Mouse (Mus musculus) urinary bladder, postnatal 4 days (tissue): Measurements from ENCODE around the gene Ccdc43.
"Not testable (repeated sequence)": the region's sequence is repeated elsewhere in the genome, so short reads cannot be mapped to it uniquely, and the experiment has no call there.

Experiments
- DNase-seq, 2 experiments: peaks; one replicate each; pipeline ENCODE4 v3.0.0; 2021 to 2022; ENCODE audit warnings: low spot score in 2 of 2

Ccdc43 gene

GRCm38 (mm10) chr11:102697338-102698017 lies at the start of gene Ccdc43:
TSS of gene Ccdc43 (minus strand) at chr11:102697782.
- peak; percentile 84 to 85 for DNase-seq

GRCm38 (mm10) chr11:102744746-102745145 lies 47.2 kb upstream of the Ccdc43 start:
- no peak for DNase-seq

GRCm38 (mm10) chr11:102742843-102743242 lies 45.3 kb upstream of the Ccdc43 start:
- no peak for DNase-seq

GRCm38 (mm10) chr11:102742066-102742465 lies 44.5 kb upstream of the Ccdc43 start:
- DNase-seq: no peak

GRCm38 (mm10) chr11:102741129-102741950 lies 43.8 kb upstream of the Ccdc43 start:
- no peak for DNase-seq

- DNase-seq: no peak
Measured at GRCm38 (mm10) chr11:102740634-102741033, 43.1 kb upstream of the Ccdc43 start.

GRCm38 (mm10) chr11:102739278-102739966 lies 41.8 kb upstream of the Ccdc43 start:
- no peak for DNase-seq

GRCm38 (mm10) chr11:102738046-102738445 lies 40.5 kb upstream of the Ccdc43 start:
- no peak for DNase-seq

- no peak for DNase-seq
Measured at GRCm38 (mm10) chr11:102734961-102735360, 37.4 kb upstream of the Ccdc43 start.

- DNase-seq: no peak
Measured at GRCm38 (mm10) chr11:102733146-102733545, 35.6 kb upstream of the Ccdc43 start.

GRCm38 (mm10) chr11:102731366-102731765 lies 33.8 kb upstream of the Ccdc43 start:
- no peak for DNase-seq

- no peak for DNase-seq
Measured at GRCm38 (mm10) chr11:102729835-102730234, 32.3 kb upstream of the Ccdc43 start.

GRCm38 (mm10) chr11:102728614-102729013 lies 31.0 kb upstream of the Ccdc43 start:
- no peak for DNase-seq

GRCm38 (mm10) chr11:102725574-102725973 lies 28.0 kb upstream of the Ccdc43 start:
- no peak for DNase-seq

GRCm38 (mm10) chr11:102716135-102716534 lies 18.6 kb upstream of the Ccdc43 start:
- DNase-seq: no peak

- not testable (repeated sequence) for DNase-seq
Measured at GRCm38 (mm10) chr11:102714578-102714977, 17.0 kb upstream of the Ccdc43 start.

- no peak for DNase-seq
Measured at GRCm38 (mm10) chr11:102712411-102712810, 14.8 kb upstream of the Ccdc43 start.

GRCm38 (mm10) chr11:102702206-102702605 lies 4.6 kb upstream of the Ccdc43 start:
- DNase-seq: not testable (repeated sequence)

GRCm38 (mm10) chr11:102698018-102698476 lies 465 bp upstream of the Ccdc43 start:
- DNase-seq: no peak

- no peak for DNase-seq
Measured at GRCm38 (mm10) chr11:102695289-102695688, 2.3 kb downstream of the Ccdc43 start.

GRCm38 (mm10) chr11:102690162-102690561 lies 7.4 kb downstream of the Ccdc43 start:
- peak; percentile 35 to 75 for DNase-seq
